ENCODE assay signal across 8 mouse cellular contexts in genomic region chr5:36396011-36396410, GRCm38 (mm10). TPM values are rescaled to one million over a fixed set of nuclear protein-coding genes. Genes with fewer than 3 reads are reported as not detected.
DNase-seq lines count a peak whose midpoint lies in the region; ATAC-seq and TF ChIP-seq lines count a peak whose summit lies in the region.

No protein-coding gene starts in this region.

- H3K27ac ChIP-seq in embryonic facial prominence, embryonic 10.5 days (replicated peaks): no peak overlapping the region
- no peak overlapping the region for H3K27ac ChIP-seq in limb, embryonic 12.5 days
- H3K27ac ChIP-seq in stomach, postnatal 0 days (replicated peaks): no peak overlapping the region

- no peak for TF ChIP-seq EP300 in stomach, postnatal 0 days (optimal IDR thresholded peaks at IDR 0.05)

- peak; percentile 52 for ATAC-seq in granulocyte monocyte progenitor cell, adult 5-6 weeks (replicated peaks; ENCODE audit: poor library complexity, severe bottlenecking)
- no peak for ATAC-seq in limb, embryonic 12.5 days (ENCODE audit: insufficient number of reproducible peaks, insufficient read depth, low FRiP score, low TSS enrichment, low read depth)
- ATAC-seq in stomach, postnatal 0 days (ENCODE audit: low FRiP score, low TSS enrichment): peak; percentile 17; the same call in 1 of the 2 replicates

- H3K9me3 ChIP-seq in embryonic facial prominence, embryonic 10.5 days: no peaks in the 10 kb centered on the region
- no peaks in the 10 kb centered on the region for H3K9me3 ChIP-seq in limb, embryonic 12.5 days
- H3K9me3 ChIP-seq in stomach, postnatal 0 days (ENCODE audit: control insufficient read depth, low read length): no peaks in the 10 kb centered on the region

- peaks cover 49% of the 10 kb centered on the region for H3K4me1 ChIP-seq in embryonic facial prominence, embryonic 10.5 days
- H3K4me1 ChIP-seq in limb, embryonic 12.5 days (replicated peaks): peaks cover 32% of the 10 kb centered on the region
- H3K4me1 ChIP-seq in stomach, postnatal 0 days (replicated peaks; ENCODE audit: control insufficient read depth, insufficient read depth): peaks cover 2% of the 10 kb centered on the region; the same call in 1 of the 2 replicates

- H3K4me2 ChIP-seq in limb, embryonic 12.5 days: peak overlapping the region; percentile 96
- H3K4me2 ChIP-seq in stomach, postnatal 0 days (replicated peaks; ENCODE audit: low read depth): peak overlapping the region; percentile 100

- 65% methylated on average over 3 of the region's 3 CpGs for whole genome bisulfite sequencing in embryonic facial prominence, embryonic 10.5 days
- 63% methylated on average over 3 of the region's 3 CpGs for WGBS in limb, embryonic 12.5 days
- 72% methylated on average over 3 of the region's 3 CpGs for WGBS in stomach, postnatal 0 days

- peak; percentile 34 for DNase-seq in 3134 (ENCODE audit: extremely low read depth, insufficient read length, low spot score)
- DNase-seq in adrenal gland, adult (ENCODE audit: inconsistent age in 2 of 2, low spot score in 1 of 2): peak; percentile 69 to 93
- peak; percentile 85 for DNase-seq in embryonic facial prominence, embryonic 10.5 days (ENCODE audit: low spot score)
- DNase-seq in kidney, adult 8-10 months: peak; percentile 58 to 79
- DNase-seq in neural tube, embryonic 10.5 days (ENCODE audit: extremely low spot score, low spot score): peak; percentile 84
- peak; percentile 85 for DNase-seq in stomach, postnatal 0 days (ENCODE audit: low spot score)

- peaks cover 66% of the 10 kb centered on the region for H3K27me3 ChIP-seq in embryonic facial prominence, embryonic 10.5 days (replicated peaks; ENCODE audit: low read depth, poor library complexity, severe bottlenecking)
- peaks cover 38% of the 10 kb centered on the region for H3K27me3 ChIP-seq in limb, embryonic 12.5 days
- no peaks in the 10 kb centered on the region for H3K27me3 ChIP-seq in stomach, postnatal 0 days (ENCODE audit: control insufficient read depth, insufficient read depth, low read length)

- H3K9ac ChIP-seq in limb, embryonic 12.5 days (replicated peaks): no peak overlapping the region
- H3K9ac ChIP-seq in stomach, postnatal 0 days (ENCODE audit: low read length): no peak overlapping the region

- H3K4me3 ChIP-seq in embryonic facial prominence, embryonic 10.5 days: peak overlapping the region; percentile 84; the same call in 1 of the 2 replicates
- peak overlapping the region; percentile 74 for H3K4me3 ChIP-seq in limb, embryonic 12.5 days (replicated peaks)
- no peak overlapping the region for H3K4me3 ChIP-seq in stomach, postnatal 0 days (ENCODE audit: low read depth, low read length)

- no peaks in the 10 kb centered on the region for H3K36me3 ChIP-seq in embryonic facial prominence, embryonic 10.5 days (replicated peaks)
- H3K36me3 ChIP-seq in limb, embryonic 12.5 days: no peaks in the 10 kb centered on the region
- H3K36me3 ChIP-seq in stomach, postnatal 0 days (ENCODE audit: control insufficient read depth, insufficient read depth, low read length): no peaks in the 10 kb centered on the region

- peak; percentile 89 for TF ChIP-seq CTCF in stomach, postnatal 0 days (IDR thresholded peaks at IDR 0.05; ENCODE audit: low read depth)

RNA-seq across cellular contexts. Expression of gene Sorcs2, which starts 1.9 kb away (rescaled TPM):
- 7.0 and 8.7 TPM in 2 replicates for polyA plus RNA-seq in embryonic facial prominence, embryonic 10.5 days (2016; fragmentation: Nextera tagmentation; extraction: Ambion mirVana)
- total RNA-seq in granulocyte monocyte progenitor cell, adult 5-6 weeks (2014; fragmentation: Nextera tagmentation): not detected in 2 replicates
- not detected in 2 replicates for total RNA-seq in granulocyte monocyte progenitor cell, adult 5-6 weeks (2017)
- polyA plus RNA-seq in limb, embryonic 12.5 days (2016; fragmentation: Nextera tagmentation; extraction: Ambion mirVana): 16.9 and 18.1 TPM in 2 replicates
- 3.1 and 4.2 TPM in 2 replicates for polyA plus RNA-seq in stomach, postnatal 0 days (2015; fragmentation: Nextera tagmentation; extraction: Ambion mirVana)

Comparison
In these comparisons a context has a peak if more than half of its experiments do, and no peak if none do; other contexts are left out.
1. DNase-seq: peak in every context shown above with its lines; median percentile 85 in embryonic facial prominence, embryonic 10.5 days; 85 in stomach, postnatal 0 days; 84 in neural tube, embryonic 10.5 days; 81 in adrenal gland, adult; 68 in kidney, adult 8-10 months; 34 in 3134.